Mouse (Mus musculus): ENCODE measurements at regions not wholly inside any gene's neighbourhood (a gene's known extent, or its start where the extent isn't known, plus 50 kb on each side); places are given as distances from the start of the nearest gene placed in this dataset.

GRCm38 (mm10) chr5:35162120-35162519 lies 56.6 kb upstream of the Lrpap1 start:
- no peak for DNase-seq

DNA sequence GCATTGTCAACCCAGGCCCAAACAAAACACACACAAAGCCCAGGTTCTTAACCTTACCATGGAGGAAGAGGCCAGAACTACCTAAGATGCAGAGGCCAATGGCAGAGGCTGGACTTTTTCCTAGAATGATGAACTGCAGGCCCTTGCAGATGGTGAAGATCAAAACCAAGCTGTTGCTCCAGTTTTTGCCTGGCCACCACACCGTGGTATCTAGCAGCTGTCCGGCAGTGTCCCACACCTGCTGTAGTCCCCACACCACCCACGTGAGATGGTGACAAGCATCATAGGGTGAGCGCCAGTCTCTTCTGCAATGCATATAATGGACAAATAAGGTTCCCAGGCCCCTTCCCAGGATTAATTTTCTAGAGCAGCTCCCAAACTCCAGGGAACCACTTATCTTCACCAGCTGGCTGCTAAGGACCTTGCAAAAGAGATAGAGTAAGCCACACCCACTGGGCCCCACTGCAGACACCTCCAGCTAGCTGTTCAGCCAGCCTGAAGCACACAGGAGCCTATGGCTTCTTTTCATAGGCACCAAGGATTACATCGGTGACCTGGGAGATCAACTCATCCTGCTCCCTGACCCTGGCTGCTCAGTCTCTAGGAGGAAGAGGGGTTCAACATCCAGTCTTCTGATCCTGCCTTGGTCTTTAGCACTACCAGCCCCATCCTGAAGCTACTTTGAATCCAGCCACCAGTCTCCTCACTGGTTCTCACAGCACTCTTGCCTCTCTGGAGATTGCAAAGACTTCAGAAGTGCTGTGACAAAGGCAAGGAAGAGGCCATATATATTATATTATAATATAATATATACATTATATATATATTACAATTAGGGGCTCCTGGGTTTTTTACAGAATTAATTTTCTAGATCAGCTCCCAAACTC lies 55.6 kb upstream of the Lrpap1 start:
- peak; percentile 6 for DNase-seq

- no peak for DNase-seq
These were observed 54.3 kb upstream of the Lrpap1 start for GRCm38 (mm10) chr5:35159854-35160253.

GRCm38 (mm10) chr5:35159178-35159661 lies 53.7 kb upstream of the Lrpap1 start:
- DNase-seq = no peak

DNA sequence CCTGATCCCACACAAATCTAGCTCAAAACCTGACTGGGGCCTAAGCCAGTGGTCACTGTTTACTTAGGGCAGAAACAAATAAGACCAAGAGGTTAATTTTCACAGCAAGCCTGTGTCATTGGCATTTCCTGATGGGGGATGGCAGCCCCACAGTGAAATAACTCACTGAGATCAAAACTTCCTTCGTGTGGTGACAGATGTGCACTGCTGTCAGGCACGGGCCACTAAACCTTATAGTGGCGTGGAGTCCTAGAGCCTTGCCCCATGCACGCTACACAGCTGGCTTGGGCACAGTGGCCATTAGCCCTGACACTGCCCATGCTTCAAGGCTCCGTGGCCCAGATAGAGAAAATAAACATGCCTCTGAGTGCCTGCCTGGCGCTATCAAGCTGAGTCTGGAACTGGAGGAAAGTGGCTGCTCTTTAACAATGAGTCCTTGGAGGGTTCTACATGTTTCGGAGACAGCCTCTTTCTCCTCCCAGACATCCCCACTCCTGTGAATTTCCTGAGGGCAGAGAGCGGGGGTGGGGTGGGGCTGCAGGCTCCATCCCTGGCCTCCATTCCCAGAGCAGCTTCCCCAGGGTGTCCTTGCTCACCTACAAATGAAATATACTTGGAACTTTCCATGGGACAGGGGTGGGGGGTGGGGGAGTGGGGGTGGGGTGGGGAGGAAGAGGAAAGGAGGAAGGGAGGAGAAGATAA lies 52.9 kb upstream of the Lrpap1 start:
- DNase-seq = peak; percentile 9

- no peak for DNase-seq
These were observed 50.8 kb upstream of the Lrpap1 start for GRCm38 (mm10) chr5:35156371-35156770.

DNA sequence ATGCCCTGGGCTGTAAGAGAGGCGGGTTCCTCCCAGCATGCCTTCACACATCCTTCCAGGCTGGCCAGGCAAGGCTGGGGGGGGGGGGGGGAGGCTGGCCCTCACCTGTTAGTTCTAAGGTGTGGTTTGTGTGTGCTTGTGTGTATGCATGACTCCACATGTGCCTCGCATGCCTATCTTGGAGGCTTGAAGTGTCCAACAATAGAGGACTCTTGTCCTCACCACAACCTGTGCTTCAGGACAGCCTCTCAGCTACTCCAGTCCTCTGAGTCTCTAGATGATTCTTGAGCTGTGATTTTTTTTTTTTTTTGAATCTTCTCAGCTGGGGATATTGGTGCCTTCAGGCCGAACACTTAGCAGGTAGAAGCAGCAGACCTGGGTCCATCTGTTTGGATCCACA lies 50.2 kb upstream of the Lrpap1 start:
- no peak for DNase-seq

All from lung, postnatal 36 days (tissue).